Mouse (Mus musculus): ENCODE data around the gene Gngt2.
"Not testable (repeated sequence)": the region's sequence is repeated elsewhere in the genome, so short reads cannot be mapped to it uniquely, and the experiment has no call there.

Gene Gngt2

GRCm38 (mm10) chr11:95842074-95842681, 5.2 kb downstream of the Gngt2 start, which contains the start of gene Abi3:
Gene Abi3 (minus strand): TSS chr11:95842476.
- DNase-seq: peak; percentile 52

GRCm38 (mm10) chr11:95842953-95843352, 5.9 kb downstream of the Gngt2 start:
- DNase-seq: no peak

GRCm38 (mm10) chr11:95843421-95843950, 6.5 kb downstream of the Gngt2 start:
- no peak for DNase-seq

DNA sequence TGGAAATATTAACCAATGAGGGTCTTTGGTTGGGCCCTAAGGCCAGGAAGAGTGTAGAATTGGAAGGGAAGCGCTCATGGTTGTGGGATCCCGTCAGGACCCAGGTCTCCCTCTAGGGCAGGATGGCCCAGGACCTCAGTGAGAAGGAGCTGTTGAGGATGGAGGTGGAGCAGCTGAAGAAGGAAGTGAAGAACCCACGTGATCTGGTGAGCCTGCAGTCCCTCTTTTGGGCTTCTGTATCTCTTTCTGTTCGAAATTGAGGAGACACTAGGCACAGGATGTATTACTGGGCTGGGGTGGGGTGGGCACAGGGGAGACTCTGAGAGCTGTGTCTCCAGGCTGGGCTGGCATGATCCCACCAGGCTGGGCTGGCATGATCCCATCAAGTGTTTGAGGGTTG, 7.9 kb downstream of the Gngt2 start:
- DNase-seq: no peak

- DNase-seq: no peak
Observed at GRCm38 (mm10) chr11:95850898-95851297, 13.9 kb downstream of the Gngt2 start.

- DNase-seq: peak; percentile 86
Observed at GRCm38 (mm10) chr11:95853684-95854083, 16.7 kb downstream of the Gngt2 start.

DNA sequence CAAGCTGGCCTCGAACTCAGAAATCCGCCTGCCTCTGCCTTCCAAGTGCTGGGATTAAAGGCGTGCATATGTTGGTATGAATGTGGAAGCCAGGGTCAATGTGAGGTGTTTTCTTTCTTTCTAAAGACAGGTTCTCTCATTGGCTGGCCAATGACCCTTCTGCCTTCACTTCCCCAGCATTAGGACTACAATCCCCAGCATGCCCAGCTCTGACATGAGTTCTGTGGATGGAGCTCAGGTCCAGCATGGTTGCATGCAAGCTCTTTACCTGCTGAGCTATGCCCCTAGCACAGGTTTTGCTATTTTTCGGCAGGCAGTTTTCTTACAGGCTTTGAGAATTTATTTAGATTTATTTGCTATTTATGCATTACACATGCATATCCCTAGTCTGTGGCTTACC, 20.3 kb downstream of the Gngt2 start:
- DNase-seq: no peak

GRCm38 (mm10) chr11:95857716-95858527, 20.9 kb downstream of the Gngt2 start:
- no peak for DNase-seq

GRCm38 (mm10) chr11:95858528-95859467, 21.8 kb downstream of the Gngt2 start:
- peak; percentile 98 for DNase-seq

DNA sequence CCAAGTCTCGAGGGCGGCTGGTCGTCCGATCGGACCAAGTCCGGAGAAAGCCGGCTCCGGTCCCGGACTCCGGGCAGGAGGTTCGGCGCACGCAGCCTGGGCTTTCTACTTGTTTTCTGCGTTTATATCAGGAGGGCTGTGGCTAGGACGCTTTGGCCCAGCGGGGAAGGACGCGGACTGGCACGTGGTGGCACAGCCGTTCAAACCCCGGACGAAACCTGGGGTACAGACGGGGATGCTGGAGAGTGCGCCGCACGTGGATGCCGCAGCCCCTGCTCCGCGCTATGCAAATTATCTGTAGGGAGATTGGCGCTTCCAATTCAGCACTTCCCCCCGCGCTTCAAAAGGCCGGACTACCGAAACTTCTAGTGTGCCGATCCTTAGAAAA, 22.4 kb downstream of the Gngt2 start:
- peak; percentile 60 for DNase-seq

GRCm38 (mm10) chr11:95860071-95860490, 23.1 kb downstream of the Gngt2 start:
- no peak for DNase-seq

- DNase-seq: no peak
Observed at GRCm38 (mm10) chr11:95861397-95861796, 24.4 kb downstream of the Gngt2 start.

GRCm38 (mm10) chr11:95869442-95869841, 32.4 kb downstream of the Gngt2 start:
- no peak for DNase-seq

DNA sequence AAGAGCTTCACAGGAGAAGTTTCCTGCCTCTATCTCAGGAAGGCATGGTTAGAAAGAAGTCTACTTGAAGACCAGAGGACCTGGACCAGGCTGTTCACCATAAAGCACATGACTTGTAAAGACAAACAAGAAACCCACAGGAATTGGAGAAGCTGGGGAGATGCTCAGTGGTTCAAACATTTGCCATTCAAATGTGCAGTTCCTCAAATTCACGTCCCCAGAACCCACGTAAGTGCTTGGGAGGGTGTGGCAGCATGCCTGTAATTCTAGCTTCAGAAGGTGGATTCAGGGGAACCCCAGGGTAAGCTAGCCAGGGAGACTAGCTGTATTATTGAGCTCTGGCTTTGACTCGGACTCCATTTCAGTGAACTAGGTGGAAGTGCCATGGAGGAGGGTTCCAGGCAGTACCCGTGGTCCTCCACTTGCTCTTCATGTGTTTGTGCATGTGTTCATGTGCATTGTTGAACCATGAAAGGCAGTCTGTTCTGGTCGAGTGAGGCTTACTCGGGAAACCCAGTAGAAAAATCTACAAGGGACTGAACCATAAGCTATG, 33.0 kb downstream of the Gngt2 start:
- no peak for DNase-seq

DNA sequence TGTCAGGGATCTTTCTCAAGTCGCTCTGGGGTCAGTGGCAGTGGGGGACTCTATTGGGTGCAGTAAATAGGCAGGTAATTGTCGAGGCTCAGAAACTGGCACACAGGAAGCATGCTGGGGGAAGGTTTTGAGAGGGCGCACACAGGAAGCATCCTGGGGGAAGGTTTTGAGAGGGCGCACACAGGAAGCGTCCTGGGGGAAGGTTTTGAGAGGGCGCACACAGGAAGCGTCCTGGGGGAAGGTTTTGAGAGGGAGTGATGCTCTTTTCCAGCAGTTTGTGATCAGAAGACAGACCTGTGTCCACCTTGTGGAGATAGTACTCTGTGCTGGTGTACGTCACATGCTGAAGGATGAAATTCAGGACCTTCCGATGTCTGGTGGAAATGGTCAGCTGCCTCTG, 38.8 kb downstream of the Gngt2 start:
- no peak for DNase-seq

GRCm38 (mm10) chr11:95876296-95876695, 39.3 kb downstream of the Gngt2 start:
- peak; percentile 67 for DNase-seq

DNA sequence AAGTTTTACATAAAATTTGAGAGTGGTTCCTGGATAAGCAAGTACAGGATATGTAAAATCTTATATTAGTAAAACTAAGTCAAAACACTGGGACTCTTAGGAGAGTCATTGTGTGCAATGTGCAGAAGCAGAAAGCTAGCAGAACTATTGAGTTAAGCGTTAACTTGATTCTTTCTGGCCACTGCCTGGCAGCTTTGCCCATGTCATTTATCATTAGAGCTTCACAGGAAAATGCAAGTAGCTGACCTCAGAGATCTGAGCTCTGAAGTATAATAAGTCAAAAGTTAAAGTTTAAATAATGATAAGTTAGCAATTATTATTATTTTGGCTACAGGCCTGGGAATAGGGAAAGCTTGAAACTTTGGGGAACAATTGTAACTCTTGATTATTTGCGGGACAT, 42.8 kb downstream of the Gngt2 start:
- not testable (repeated sequence) for DNase-seq

DNA sequence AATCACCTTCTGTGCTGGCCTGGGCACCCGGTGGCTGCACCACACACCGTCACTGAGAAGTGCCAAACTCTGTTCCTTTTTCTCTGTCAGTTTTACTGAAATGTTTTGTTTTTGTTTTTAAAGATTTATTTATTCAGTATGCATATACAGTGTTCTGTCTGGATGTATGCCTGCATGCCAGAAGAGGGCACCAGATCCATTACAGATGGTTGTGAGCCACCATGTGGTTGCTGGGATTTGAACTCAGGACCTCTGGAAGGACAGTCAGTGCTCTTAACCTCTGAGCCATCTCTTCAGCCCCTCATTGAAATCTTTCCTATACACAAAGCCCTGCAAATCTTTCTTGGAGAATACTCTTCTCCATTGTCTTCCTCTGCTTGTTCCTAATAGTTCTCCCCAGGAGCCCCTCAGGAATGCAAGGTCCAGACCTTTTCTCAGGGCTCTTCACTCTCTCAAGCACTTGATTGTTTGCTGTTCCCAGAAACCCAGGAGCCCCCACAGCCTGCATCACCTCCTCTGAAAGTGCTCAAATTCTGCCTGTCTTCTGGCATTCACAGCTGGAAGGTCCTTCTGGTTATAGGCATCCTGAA, 53.5 kb downstream of the Gngt2 start:
- no peak for DNase-seq

Measured in lung, postnatal 14 days (tissue).